Mouse (Mus musculus) MEL (cell line): ENCODE measurements around the gene Tshz2. TPM values are rescaled to one million over a fixed set of nuclear protein-coding genes. Genes with fewer than 3 reads are reported as not detected.

Experiments
- DNase-seq: peaks from one replicate; pipeline ENCODE4 v3.0.0; 2011; ENCODE audit warnings: low read depth, low spot score
- H3K27ac ChIP-seq: 2 replicates; pipeline ENCODE4 v1.5.1; 2012; ENCODE audit warnings: low read depth, mild to moderate bottlenecking, control low read depth, low read length, moderate library complexity; ENCODE audit not compliant: control insufficient read depth
- H3K27me3 ChIP-seq, 2 experiments: fragments of 150-350 bp in 1 of 2; sonication (generic) in 1 of 2; 2 replicates each; pipeline ENCODE4 v1.6.1; 2012; ENCODE audit warnings: low read length in 2 of 2, mild to moderate bottlenecking in 2 of 2, improper control_type of control experiment in 1 of 2, moderate library complexity in 1 of 2; ENCODE audit not compliant: insufficient read depth in 2 of 2, control insufficient read depth in 1 of 2
- H3K36me3 ChIP-seq, 2 experiments: 2 replicates each; pipeline ENCODE4 v1.6.1; 2012 to 2014; ENCODE audit warnings: low read length in 2 of 2, improper control_type of control experiment in 1 of 2, inconsistent platforms in 1 of 2, mild to moderate bottlenecking in 1 of 2; ENCODE audit not compliant: insufficient read depth in 2 of 2, control insufficient read depth in 1 of 2
- H3K4me1 ChIP-seq, 2 experiments: fragments of 150-350 bp in 1 of 2; sonication (generic) in 1 of 2; 2 replicates each; pipeline ENCODE4 v1.6.1; 2012; ENCODE audit warnings: low read length in 2 of 2, improper control_type of control experiment in 1 of 2, mild to moderate bottlenecking in 1 of 2; ENCODE audit not compliant: insufficient read depth in 2 of 2, control insufficient read depth in 1 of 2
- H3K4me3 ChIP-seq, 2 experiments: fragments of 150-350 bp in 1 of 2; sonication (generic) in 1 of 2; 2 replicates each; pipeline ENCODE4 v1.5.1; 2012; ENCODE audit warnings: low read depth in 2 of 2, low read length in 2 of 2, mild to moderate bottlenecking in 2 of 2, moderate library complexity in 2 of 2, control low read depth in 1 of 2, improper control_type of control experiment in 1 of 2; ENCODE audit not compliant: control insufficient read depth in 1 of 2, insufficient read depth in 1 of 2
- H3K79me2 ChIP-seq: 2 replicates; pipeline ENCODE4 v1.6.1; 2012; ENCODE audit warnings: mild to moderate bottlenecking, low read length, moderate library complexity; ENCODE audit not compliant: control insufficient read depth, poor library complexity, insufficient read depth
- H3K9ac ChIP-seq: 2 replicates; pipeline ENCODE4 v1.6.1; 2012; ENCODE audit warnings: low read depth, mild to moderate bottlenecking, control low read depth, low read length, moderate library complexity; ENCODE audit not compliant: control insufficient read depth, poor library complexity, severe bottlenecking
- H3K9me3 ChIP-seq: fragments of 150-350 bp; sonication (generic); replicated peaks from 2 replicates; pipeline ENCODE4 v1.6.1; 2012; ENCODE audit warnings: mild to moderate bottlenecking, low read length, improper control_type of control experiment, moderate library complexity; ENCODE audit not compliant: insufficient read depth
- BHLHE40 ChIP-seq: IDR thresholded peaks from 2 replicates; pipeline ENCODE4 v1.6.1; 2012; ENCODE audit warnings: low read depth, mild to moderate bottlenecking, inconsistent platforms, low read length, improper control_type of control experiment, borderline replicate concordance
- CHD1 ChIP-seq: IDR thresholded peaks from 2 replicates; pipeline ENCODE4 v1.6.1; 2012; ENCODE audit warnings: low read depth, mild to moderate bottlenecking, inconsistent platforms, low read length, improper control_type of control experiment
- CTCF ChIP-seq, 3 experiments: IDR thresholded peaks in 2 of 3; conservative IDR thresholded peaks in 1 of 3; 2 replicates each; pipeline ENCODE4 v1.5.1; 2011 to 2012; ENCODE audit warnings: low read length in 3 of 3, low read depth in 2 of 3, mild to moderate bottlenecking in 2 of 3, improper control_type of control experiment in 1 of 3, inconsistent platforms in 1 of 3, mixed read lengths in 1 of 3, moderate library complexity in 1 of 3; ENCODE audit not compliant: control insufficient read depth in 1 of 3, insufficient read depth in 1 of 3, poor library complexity in 1 of 3, severe bottlenecking in 1 of 3
- ELF1 ChIP-seq: IDR thresholded peaks from 2 replicates; pipeline ENCODE4 v1.6.1; 2014; ENCODE audit warnings: low read depth, mild to moderate bottlenecking, inconsistent platforms, low read length, improper control_type of control experiment, moderate library complexity
- EP300 ChIP-seq, 2 experiments: IDR thresholded peaks; 2 replicates each; pipeline ENCODE4 v1.6.1; 2011; ENCODE audit warnings: improper control_type of control experiment in 2 of 2, low read length in 2 of 2, low read depth in 1 of 2, mild to moderate bottlenecking in 1 of 2
- GABPA ChIP-seq: IDR thresholded peaks from 2 replicates; pipeline ENCODE4 v1.6.1; 2012; ENCODE audit warnings: low read depth, mild to moderate bottlenecking, inconsistent platforms, low read length, improper control_type of control experiment, moderate library complexity
- GATA1 ChIP-seq: IDR thresholded peaks from 2 replicates; pipeline ENCODE4 v1.6.1; 2011; ENCODE audit warnings: low read depth, low read length, improper control_type of control experiment
- JUND ChIP-seq: IDR thresholded peaks from 2 replicates; pipeline ENCODE4 v1.6.1; 2011; ENCODE audit warnings: low read depth, mild to moderate bottlenecking, improper control_type of control experiment, low read length
- MAX ChIP-seq: IDR thresholded peaks from 2 replicates; pipeline ENCODE4 v1.6.1; 2011; ENCODE audit warnings: low read length, improper control_type of control experiment
- MAZ ChIP-seq: IDR thresholded peaks from 2 replicates; pipeline ENCODE4 v1.6.1; 2012; ENCODE audit warnings: low read depth, mild to moderate bottlenecking, inconsistent platforms, low read length, improper control_type of control experiment
- MEF2A ChIP-seq: IDR thresholded peaks from 2 replicates; pipeline ENCODE4 v1.6.1; 2014; ENCODE audit warnings: low read depth, mild to moderate bottlenecking, inconsistent platforms, low read length, improper control_type of control experiment; ENCODE audit not compliant: poor library complexity, insufficient replicate concordance, severe bottlenecking; ENCODE audit errors: extremely low read depth
- MYC ChIP-seq: IDR thresholded peaks from 2 replicates; pipeline ENCODE4 v1.6.1; 2011; ENCODE audit warnings: low read depth, mild to moderate bottlenecking, low read length, improper control_type of control experiment, moderate library complexity
- NELFE ChIP-seq: IDR thresholded peaks from 2 replicates; pipeline ENCODE4 v1.6.1; 2011; ENCODE audit warnings: low read depth, low read length, improper control_type of control experiment
- POLR2A ChIP-seq, 2 experiments: IDR thresholded peaks; 2 replicates each; pipeline ENCODE4 v1.6.1; 2011 to 2012; ENCODE audit warnings: low read length in 2 of 2, mild to moderate bottlenecking in 2 of 2, control low read depth in 1 of 2, improper control_type of control experiment in 1 of 2, low read depth in 1 of 2, moderate library complexity in 1 of 2; ENCODE audit not compliant: control insufficient read depth in 1 of 2, insufficient read depth in 1 of 2, poor library complexity in 1 of 2
- POLR2AphosphoS2 ChIP-seq: IDR thresholded peaks from 2 replicates; pipeline ENCODE4 v1.6.1; 2011; ENCODE audit warnings: low read length, improper control_type of control experiment
- POLR2AphosphoS5 ChIP-seq: IDR thresholded peaks from 2 replicates; pipeline ENCODE4 v1.6.1; 2012; ENCODE audit warnings: low read depth, borderline replicate concordance, mild to moderate bottlenecking, inconsistent platforms, low read length, moderate library complexity, mixed read lengths
- RAD21 ChIP-seq: IDR thresholded peaks from 2 replicates; pipeline ENCODE4 v1.6.1; 2011; ENCODE audit warnings: mild to moderate bottlenecking, low read depth, low read length, improper control_type of control experiment
- SMC3 ChIP-seq: IDR thresholded peaks from 2 replicates; pipeline ENCODE4 v1.6.1; 2011; ENCODE audit warnings: low read depth, low read length, improper control_type of control experiment
- TAL1 ChIP-seq: IDR thresholded peaks from 2 replicates; pipeline ENCODE4 v1.6.1; 2012; ENCODE audit warnings: mild to moderate bottlenecking, inconsistent platforms, low read length, moderate library complexity, mixed read lengths
- TBP ChIP-seq: IDR thresholded peaks from 2 replicates; pipeline ENCODE4 v1.8.0; 2011; ENCODE audit warnings: low read depth, low read length, improper control_type of control experiment
- UBTF ChIP-seq: IDR thresholded peaks from 2 replicates; pipeline ENCODE4 v1.6.1; 2012; ENCODE audit warnings: low read depth, mild to moderate bottlenecking, inconsistent platforms, low read length, improper control_type of control experiment, moderate library complexity, borderline replicate concordance; ENCODE audit not compliant: insufficient read depth
- USF1 ChIP-seq: IDR thresholded peaks from 2 replicates; pipeline ENCODE4 v1.6.1; 2014; ENCODE audit warnings: low read depth, mild to moderate bottlenecking, inconsistent platforms, low read length, improper control_type of control experiment, moderate library complexity
- USF2 ChIP-seq, 2 experiments: IDR thresholded peaks; 2 replicates each; pipeline ENCODE4 v1.6.1; 2011 to 2012; ENCODE audit warnings: improper control_type of control experiment in 2 of 2, low read length in 2 of 2, borderline replicate concordance in 1 of 2, inconsistent platforms in 1 of 2, low read depth in 1 of 2, mild to moderate bottlenecking in 1 of 2; ENCODE audit not compliant: insufficient read depth in 1 of 2
- ZKSCAN1 ChIP-seq: IDR thresholded peaks from 2 replicates; pipeline ENCODE4 v1.6.1; 2012; ENCODE audit warnings: low read depth, mild to moderate bottlenecking, inconsistent platforms, low read length, improper control_type of control experiment, moderate library complexity
- ZMIZ1 ChIP-seq: IDR thresholded peaks from 2 replicates; pipeline ENCODE4 v1.6.1; 2012; ENCODE audit warnings: low read depth, mild to moderate bottlenecking, inconsistent platforms, low read length, improper control_type of control experiment, moderate library complexity
- polyA plus RNA-seq, 2 experiments: library from polyadenylated mRNA; stranded (reverse) in 1 of 2; unstranded in 1 of 2; fragments of >175 nt in 1 of 2; fragments of >200 nt in 1 of 2; gene quantifications; 2 replicates each; pipeline versions ENCODE4 v1.2.1 to v1.2.4; 2012; ENCODE audit warnings: low replicate concordance in 2 of 2, low read depth in 1 of 2; ENCODE audit not compliant: insufficient read length in 2 of 2, insufficient read depth in 1 of 2, missing spikeins in 1 of 2
- total RNA-seq: library from RNA; depleted of rRNA; stranded (reverse); fragments of 300-350 nt; gene quantifications from 2 replicates; pipeline ENCODE4 v1.2.3, GENCODE M21; 2012

Gene Tshz2
- total and polyA plus RNA-seq, 3 experiments: not detected

DNA sequence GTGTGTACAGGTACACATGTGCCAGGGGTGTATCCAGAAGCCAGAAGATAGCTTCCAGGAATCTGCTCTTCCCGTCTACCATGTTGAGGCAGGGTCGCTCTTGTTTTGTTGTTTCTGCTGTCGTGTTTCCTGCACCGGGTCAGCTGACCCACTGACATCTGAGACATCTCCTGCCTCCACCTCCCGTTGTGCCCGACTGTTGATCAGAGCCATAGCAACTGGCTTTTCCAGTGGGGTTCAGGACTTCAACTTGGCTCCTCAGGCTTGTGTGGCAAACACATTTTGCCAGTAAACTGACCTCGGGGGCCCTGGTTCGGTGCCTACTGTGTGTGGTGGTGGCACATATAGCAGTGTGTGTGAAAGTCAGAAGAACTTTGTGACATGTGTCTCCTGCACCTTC, 129.5 kb downstream of the Tshz2 start:
- H3K79me2 ChIP-seq: no peaks in the 10 kb centered on the region
- no peaks in the 10 kb centered on the region for H3K27me3 ChIP-seq
- no peaks in the 10 kb centered on the region for H3K9me3 ChIP-seq
- no peak overlapping the region for H3K27ac ChIP-seq
- H3K36me3 ChIP-seq: no peaks in the 10 kb centered on the region
- no peak for TF ChIP-seq MAZ
- TF ChIP-seq ZKSCAN1: no peak
- no peak for TF ChIP-seq USF1
- no peak for TF ChIP-seq GABPA
- no peak for TF ChIP-seq RAD21
- TF ChIP-seq CHD1: no peak
- no peak for TF ChIP-seq JUND
- TF ChIP-seq POLR2AphosphoS5: no peak
- TF ChIP-seq SMC3: no peak
- no peak for TF ChIP-seq MYC
- TF ChIP-seq NELFE: no peak
- H3K4me3 ChIP-seq: no peak overlapping the region
- no peak overlapping the region for H3K9ac ChIP-seq
- no peaks in the 10 kb centered on the region for H3K4me1 ChIP-seq
- no peak for DNase-seq

DNA sequence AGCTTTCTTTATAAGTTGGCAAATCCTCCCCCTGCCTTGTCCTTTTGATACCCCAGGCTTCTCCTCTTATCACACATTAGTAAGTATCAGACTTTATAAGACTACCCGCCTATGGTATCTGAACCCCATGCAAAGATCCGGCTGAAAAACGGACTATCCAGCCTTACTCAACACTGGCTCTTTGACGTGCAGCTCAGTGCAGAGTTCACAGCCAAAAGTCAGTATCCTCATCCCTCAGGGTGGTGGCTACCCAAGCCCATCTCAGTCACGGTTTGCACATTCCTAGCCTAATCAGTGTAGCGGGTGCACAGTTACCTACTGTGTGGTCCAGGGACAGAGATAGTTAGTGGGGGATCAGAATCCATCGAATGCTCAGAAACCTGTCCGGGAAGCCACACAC, 130.9 kb downstream of the Tshz2 start:
- Histone ChIP-seq H3K4me3 (no peak overlapping the region), H3K79me2 (no peaks in the 10 kb centered on the region), H3K27me3 (no peaks in the 10 kb centered on the region), H3K36me3 (no peaks in the 10 kb centered on the region), H3K27ac (no peak overlapping the region), H3K9ac (no peak overlapping the region), H3K4me1 (no peaks in the 10 kb centered on the region), H3K9me3 (no peaks in the 10 kb centered on the region)
- no peak for DNase-seq
- TF ChIP-seq CTCF (IDR thresholded peaks at IDR 0.05 in 2 of 3, conservative IDR thresholded peaks at IDR 0.05 in 1 of 3; ENCODE audit: control insufficient read depth in 1 of 3, insufficient read depth in 1 of 3, low read depth in 2 of 3, low read length in 3 of 3, poor library complexity in 1 of 3, severe bottlenecking in 1 of 3) (no peak), JUND (no peak), MAZ (no peak), RAD21 (no peak), MAX (no peak), ZKSCAN1 (no peak)

DNA sequence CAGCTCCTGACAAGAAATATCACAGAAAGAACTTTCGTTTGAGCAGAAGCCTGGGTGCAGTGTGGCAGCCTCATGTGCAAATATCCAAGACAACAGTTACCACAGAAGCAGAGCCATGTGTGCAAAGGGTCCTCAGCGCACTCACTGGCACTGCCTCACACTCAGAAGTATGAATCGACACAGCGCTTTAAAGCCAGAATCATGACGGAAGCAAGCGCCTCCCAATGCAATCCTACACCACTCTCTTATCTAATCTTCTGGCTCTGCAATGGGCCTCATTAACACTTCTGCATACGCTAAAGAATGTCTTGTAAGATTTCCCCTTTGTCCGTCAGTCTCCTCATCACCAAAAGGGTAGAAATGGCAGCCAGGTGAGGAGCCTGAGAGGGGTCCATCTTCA, 133.4 kb downstream of the Tshz2 start:
- no peaks in the 10 kb centered on the region for H3K27me3 ChIP-seq
- no peaks in the 10 kb centered on the region for H3K4me1 ChIP-seq
- H3K79me2 ChIP-seq: no peaks in the 10 kb centered on the region
- no peaks in the 10 kb centered on the region for H3K36me3 ChIP-seq
- no peak overlapping the region for H3K4me3 ChIP-seq
- TF ChIP-seq MYC (no peak), MEF2A (no peak), EP300 (IDR thresholded peaks at IDR 0.05; ENCODE audit: low read depth in 1 of 2, low read length in 2 of 2) (no peak), SMC3 (no peak), ELF1 (no peak), TAL1 (no peak), ZMIZ1 (no peak), CHD1 (no peak), BHLHE40 (no peak), POLR2AphosphoS2 (no peak), TBP (no peak), USF2 (IDR thresholded peaks at IDR 0.05; ENCODE audit: borderline replicate concordance in 1 of 2, insufficient read depth in 1 of 2, low read depth in 1 of 2, low read length in 2 of 2) (no peak), UBTF (no peak), POLR2A (IDR thresholded peaks at IDR 0.05; ENCODE audit: control insufficient read depth in 1 of 2, insufficient read depth in 1 of 2, low read depth in 1 of 2, low read length in 2 of 2, poor library complexity in 1 of 2) (no peak), CTCF (IDR thresholded peaks at IDR 0.05 in 2 of 3, conservative IDR thresholded peaks at IDR 0.05 in 1 of 3; ENCODE audit: control insufficient read depth in 1 of 3, insufficient read depth in 1 of 3, low read depth in 2 of 3, low read length in 3 of 3, poor library complexity in 1 of 3, severe bottlenecking in 1 of 3) (no peak), GATA1 (no peak), NELFE (no peak), MAZ (no peak)
- H3K9me3 ChIP-seq: no peaks in the 10 kb centered on the region
- no peak for DNase-seq
- no peak overlapping the region for H3K9ac ChIP-seq
- H3K27ac ChIP-seq: no peak overlapping the region
